Mouse (Mus musculus): ENCODE data around the gene Lrrc8b.

DNA sequence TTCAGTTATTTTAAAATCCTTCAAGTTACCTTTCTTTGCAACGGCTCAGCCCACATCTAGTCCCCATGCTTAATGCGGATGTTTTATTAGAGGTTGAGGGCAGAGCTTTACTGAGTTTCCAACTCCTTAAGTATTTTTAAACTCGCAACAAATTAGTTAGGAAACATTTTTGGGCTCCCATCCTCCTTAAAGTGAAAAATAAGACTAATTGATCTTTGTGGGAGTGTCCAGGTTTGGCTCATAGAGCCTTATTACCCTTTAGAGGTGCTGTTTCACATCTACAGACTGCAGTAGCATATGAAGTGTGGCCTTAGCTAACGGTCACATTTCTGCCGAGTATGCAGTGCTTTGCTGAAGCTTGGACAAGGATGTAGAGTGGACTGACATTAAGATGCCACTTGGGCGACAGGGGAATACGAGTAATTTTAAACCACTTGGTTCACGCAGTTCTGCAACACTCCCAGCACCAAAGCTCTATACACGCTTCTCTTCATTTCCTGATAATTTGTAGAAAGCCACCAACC, 104.9 kb downstream of the Lrrc8b start:
- no peak for TF ChIP-seq CTCF (conservative IDR thresholded peaks at IDR 0.05; ENCODE audit: insufficient read depth, insufficient read length, low read depth, low read length)
- no peak for TF ChIP-seq POLR2A (IDR thresholded peaks at IDR 0.05; ENCODE audit: low read depth, low read length)

All from kidney, adult 2 months (tissue).